Mouse (Mus musculus) bone marrow macrophage, adult 2 months (primary cell): ENCODE results near the gene Il21.

Source experiments
- CTCF ChIP-seq: IDR thresholded peaks from 2 replicates; pipeline ENCODE4 v1.5.1; 2012; ENCODE audit warnings: low read depth, mild to moderate bottlenecking, low read length, moderate library complexity
- POLR2A ChIP-seq: IDR thresholded peaks from 2 replicates; pipeline ENCODE4 v1.6.1; 2012; ENCODE audit warnings: mild to moderate bottlenecking, low read depth, low read length, borderline replicate concordance

DNA sequence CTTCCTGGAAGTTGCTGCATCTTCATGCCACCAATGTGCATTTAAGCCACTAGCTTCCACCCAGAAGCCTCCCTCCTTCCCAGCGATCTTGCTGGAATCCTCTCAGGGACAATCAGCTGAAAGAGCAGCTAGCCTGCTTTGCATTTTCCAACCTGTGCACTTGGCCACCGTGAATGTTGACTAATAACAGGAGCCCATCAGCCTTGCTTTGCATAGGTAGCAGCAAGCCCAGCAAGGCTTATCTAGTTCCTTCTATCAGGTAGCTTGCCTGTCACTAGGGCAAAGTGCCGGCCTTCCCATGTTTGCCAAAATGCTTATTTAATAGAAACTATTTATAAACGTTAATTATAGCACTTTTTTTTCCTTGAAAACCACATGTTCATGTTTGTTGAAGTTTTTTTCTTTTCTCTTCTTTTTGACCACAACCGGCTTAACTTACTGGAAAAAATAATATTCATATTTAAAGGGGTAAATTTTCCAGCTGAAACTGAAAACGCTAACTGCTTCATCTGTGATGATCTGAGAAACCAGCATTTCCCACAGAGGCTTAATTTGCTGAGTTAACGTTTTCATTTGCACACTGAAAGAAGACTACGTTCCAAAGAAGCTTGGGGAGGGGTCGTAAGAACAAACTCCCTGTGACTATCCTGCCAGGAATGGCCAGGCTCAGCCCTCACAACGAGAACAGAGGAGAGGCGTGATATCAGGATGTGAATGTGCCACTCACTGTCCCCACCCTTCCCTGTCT lies 3.2 kb downstream of the Il21 start:
- TF ChIP-seq CTCF: no peak
- TF ChIP-seq POLR2A: no peak
